Mouse (Mus musculus) CD4-positive, CD25-positive, alpha-beta regulatory T cell, adult 2 months (primary cell): ENCODE measurements around the gene Gm4724.
"Not testable (repeated sequence)": the region's sequence is repeated elsewhere in the genome, so short reads cannot be mapped to it uniquely, and the experiment has no call there.

Source experiments
- DNase-seq: peaks from one replicate; pipeline ENCODE4 v3.0.0-alpha.2; 2012; ENCODE audit warnings: low read depth, low spot score

Gm4724 gene

DNA sequence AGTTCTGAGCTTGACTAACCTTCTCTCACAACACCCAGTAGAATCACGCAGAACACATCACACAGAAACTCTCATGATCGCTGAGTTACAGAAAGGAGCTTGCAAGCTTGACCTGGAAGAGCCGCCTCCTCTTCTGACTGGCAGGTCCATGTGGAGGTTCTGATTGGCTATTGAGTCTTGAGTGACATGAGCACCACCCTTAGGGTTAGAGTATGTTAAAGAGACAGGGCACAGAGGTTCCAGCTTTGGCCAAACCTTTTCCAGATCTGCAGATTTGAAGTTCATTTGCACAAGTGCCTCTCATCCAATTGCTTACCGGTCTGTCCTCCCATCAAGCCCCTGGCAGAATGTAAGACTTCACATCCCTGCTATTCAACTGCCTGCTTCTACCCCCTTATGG, at the start of gene Gm4724:
Gene Gm4724 (minus strand): TSS at position 101 of the 400 bp plus-strand sequence.
- not testable (repeated sequence) for DNase-seq

DNA sequence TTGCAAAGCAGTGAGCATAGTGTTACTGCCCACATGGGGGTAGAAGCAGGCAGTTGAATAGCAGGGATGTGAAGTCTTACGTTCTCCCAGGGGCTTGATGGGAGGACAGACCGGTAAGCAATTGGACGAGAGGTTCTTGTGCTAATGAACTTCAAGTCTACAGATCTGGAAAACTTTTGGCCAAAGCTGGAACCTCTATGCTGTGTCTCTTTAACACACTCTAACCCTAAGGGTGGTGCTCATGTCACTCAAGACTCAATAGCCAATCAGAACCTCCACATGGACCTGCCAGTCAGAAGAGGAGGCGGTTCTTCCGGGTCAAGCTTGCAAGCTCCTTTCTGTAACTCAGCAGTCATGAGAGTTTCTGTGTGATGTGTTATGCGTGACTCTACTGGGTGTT, 34.1 kb upstream of the Gm4724 start, which contains the start of gene Zfp965:
Gene Zfp965 (plus strand): TSS at position 301 of the 400 bp plus-strand sequence.
- not testable (repeated sequence) for DNase-seq
